Mouse (Mus musculus) heart, postnatal 0 days (tissue): Measurements from ENCODE around the gene Chmp6.

ENCODE experiments used
- CTCF ChIP-seq: IDR thresholded peaks from 2 replicates; pipeline ENCODE4 v1.5.1; 2016; ENCODE audit warnings: antibody characterized with exemption, control low read depth, low read depth
- EP300 ChIP-seq: IDR thresholded peaks from 2 replicates; pipeline ENCODE4 v1.6.1; 2016; ENCODE audit warnings: antibody characterized with exemption, low read depth

DNA sequence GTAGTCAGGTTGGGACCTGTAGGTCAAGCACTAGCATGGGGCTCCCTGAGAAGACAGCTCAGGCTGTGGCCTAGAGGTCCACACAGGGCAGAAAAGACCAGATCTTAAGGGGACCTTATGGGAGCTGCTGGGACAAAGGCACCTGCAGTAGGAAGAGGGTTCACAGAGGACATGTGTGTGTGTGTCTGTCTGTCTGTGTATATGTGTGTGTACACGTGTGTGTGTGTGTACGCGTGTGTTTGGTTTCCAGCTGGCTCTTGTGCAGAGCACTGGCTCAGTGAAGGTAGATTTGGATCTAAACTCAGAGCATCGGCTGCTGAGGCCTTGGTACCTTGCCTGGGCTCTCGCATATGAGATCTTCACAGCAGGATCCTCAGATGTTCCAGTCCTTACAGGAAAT is 7.4 kb downstream of the Chmp6 start:
- TF ChIP-seq CTCF (no peak), EP300 (no peak)
